Mouse (Mus musculus): ENCODE measurements around the gene Fam163a. TPM values are rescaled to one million over a fixed set of nuclear protein-coding genes. Genes with fewer than 3 reads are reported as not detected.
A peak's percentile ranks its signal among the peaks of the same experiment; 100 is the strongest.

Fam163a gene
- total RNA-seq, 2 experiments from 2014 or later, result 0.10 TPM; not detected in 1

DNA sequence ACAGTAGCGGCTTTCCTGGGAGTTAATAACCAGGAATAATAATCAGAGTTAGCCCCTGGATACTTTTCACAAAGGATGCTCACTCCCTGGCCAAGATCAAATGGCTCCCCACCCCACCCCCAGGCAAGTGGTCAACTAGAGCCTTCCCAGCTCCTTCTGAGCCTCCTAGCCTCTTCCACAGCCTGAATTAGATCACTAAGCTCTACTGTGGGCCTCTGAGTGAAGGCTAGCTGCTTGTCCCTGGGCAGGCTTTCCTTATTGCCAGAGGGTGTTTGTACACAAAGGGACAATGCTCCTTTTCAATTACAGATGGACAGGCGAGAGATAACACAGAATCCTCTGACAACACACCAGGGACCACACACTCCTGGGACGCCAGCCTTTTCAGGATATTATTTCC, 2.2 kb downstream of the Fam163a start:
- DNase-seq (ENCODE audit: low spot score in 2 of 2), result no peak

DNA sequence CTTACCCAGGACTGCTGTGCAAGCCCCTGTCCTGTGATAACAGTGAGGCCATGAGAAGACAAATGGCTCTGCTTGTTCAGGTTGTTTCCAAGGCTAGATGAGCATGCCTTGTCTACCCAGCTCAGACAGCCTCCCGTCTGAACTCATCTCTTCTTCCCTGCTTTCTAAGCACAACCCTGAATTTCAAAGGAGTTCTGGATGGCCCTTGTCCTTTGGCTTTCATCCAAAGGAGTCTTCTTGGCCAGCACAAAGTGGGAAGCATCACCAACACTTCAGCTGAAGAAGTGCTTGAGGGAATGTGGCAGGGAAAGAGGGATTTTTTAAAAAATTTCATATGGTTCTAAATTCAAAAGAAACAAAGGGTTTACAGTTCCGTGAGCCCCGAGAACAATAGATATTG, 3.8 kb downstream of the Fam163a start:
- DNase-seq (ENCODE audit: low spot score in 2 of 2), result no peak

DNA sequence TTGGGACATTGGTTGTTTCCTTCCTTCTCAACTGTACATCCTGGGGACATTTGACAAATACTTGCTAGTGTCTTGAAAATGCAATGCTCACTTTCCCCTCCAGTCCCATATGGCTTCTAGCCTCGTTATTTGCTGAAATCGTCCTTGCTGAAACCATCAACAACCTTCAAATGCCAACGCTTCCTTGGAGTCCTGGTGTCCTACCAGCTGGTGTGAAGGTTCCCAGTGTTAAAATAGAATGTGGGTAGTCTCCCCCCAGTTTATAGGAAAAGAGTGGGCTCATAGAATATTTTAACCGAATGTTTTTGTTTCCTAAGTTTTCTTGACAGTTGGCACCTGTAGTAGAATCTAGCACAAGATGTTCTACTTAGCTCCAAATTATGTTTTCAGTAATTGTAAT, 7.2 kb downstream of the Fam163a start:
- DNase-seq (ENCODE audit: low spot score in 2 of 2), result no peak

DNA sequence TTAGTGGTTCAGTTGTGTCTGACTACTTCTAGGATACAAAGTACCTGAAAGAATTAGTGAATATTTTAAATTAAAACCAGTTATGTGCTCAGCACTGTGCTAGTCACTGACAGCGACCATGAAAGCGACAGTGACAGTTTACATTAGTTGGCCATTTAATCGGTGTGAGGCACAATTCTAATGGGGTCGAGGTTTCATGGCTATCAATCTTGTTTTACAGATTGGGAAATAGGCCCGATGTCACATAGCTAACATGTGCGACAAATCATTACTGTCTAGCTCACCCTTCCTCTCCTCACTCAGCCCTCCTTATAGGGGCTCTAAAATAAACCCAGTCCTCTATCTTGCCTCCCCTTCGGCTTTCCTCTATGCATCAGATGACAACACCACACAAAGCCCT, 11.5 kb downstream of the Fam163a start:
- DNase-seq (ENCODE audit: low spot score in 2 of 2), result no peak

DNA sequence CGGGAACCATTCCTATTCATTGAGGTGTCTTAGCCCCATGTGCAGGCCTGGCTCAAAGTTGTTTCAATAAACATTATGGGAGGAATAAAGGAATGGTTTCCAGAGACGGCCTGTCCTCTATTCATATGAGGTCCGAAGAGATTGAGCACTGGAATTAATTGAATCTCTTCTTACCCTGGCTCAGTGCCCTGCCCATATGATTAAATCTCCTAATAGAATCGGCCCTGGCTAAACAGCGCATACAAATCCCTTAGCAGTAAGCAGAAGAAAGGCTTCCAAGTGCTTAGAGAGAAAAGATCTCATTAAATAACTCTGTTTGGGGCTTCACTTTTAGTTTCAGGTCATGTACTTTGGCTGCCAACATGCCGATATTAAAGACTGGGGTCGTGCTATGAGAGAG, 12.0 kb downstream of the Fam163a start:
- DNase-seq (ENCODE audit: low spot score in 2 of 2), result no peak

DNA sequence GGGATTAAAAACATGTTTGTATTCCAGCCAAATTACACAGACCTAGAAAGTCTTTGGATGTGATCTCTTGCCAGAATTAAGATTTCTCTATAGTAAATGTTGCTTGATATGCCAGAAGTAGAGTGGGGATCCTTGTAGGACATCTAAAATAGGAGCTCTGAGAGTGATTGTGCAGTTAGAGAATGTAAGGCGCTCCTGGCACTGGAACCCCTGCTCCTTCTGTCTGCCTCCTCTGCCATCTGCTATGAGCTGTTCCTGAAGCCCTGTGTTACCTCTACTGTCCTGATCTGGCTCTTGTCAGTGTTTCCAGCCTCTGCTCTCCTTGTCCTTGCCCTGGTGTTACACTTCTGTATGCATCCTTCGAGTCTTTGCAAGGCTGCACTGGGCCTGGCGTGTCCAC, 18.2 kb downstream of the Fam163a start:
- no peak for DNase-seq (ENCODE audit: low spot score in 2 of 2)

DNA sequence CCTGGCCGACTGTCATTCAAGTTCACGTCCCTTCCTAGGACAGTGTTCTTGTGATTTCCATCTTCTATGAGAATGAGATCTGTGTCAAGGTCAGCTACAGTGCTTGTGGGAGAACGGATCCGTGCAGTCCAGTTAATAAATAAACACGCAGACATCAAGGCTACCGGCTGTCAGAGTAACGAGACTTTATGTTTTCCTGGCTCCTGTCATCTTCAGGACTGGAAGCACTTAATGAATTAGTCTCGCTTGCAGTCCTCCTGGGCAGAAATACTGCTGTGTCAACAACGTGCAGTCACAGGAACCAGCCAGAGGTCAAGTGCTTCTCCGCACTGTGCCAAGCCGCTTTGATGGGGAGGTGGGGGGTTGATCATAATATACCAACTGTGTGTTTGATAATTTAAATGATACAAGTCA, 20.7 kb downstream of the Fam163a start:
- DNase-seq (ENCODE audit: low spot score in 2 of 2), result no peak

DNA sequence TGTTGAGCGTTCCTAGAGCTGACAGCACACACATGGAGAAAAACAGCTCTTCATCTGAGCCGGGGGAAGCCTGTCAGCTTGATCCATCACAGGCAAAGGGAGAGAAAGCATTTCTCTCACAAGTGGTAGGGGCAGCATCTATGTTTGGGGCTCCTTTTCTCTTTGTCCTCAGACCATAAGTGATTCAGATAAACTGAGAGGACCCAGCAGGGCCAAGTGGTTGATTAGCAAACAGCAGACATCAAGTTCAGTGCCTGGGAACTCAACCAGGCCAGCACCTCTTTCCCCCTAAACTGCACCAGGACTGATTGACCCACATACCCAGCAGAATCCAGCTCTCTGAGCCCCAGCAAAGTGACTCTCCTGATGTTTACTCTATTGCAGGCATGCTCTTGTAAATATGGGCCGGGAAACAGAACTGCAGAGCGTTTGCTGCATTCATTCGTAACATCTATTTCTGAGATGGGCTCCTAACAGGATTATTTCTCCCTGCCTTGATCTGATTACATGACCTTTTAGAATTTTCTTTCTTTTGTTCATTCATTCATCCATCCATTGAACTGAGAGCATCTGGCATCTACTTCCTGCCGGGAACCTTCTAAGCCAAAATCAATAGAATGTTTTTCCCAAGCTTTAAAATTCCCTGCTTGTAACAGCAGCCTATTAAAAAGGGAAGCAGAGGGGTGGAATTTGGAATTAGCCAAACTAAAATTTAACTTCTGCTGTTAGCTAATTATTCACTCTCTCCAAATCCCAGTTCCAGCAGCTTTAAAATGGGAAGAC, 21.5 kb downstream of the Fam163a start:
- DNase-seq (ENCODE audit: low spot score in 2 of 2), result no peak

DNA sequence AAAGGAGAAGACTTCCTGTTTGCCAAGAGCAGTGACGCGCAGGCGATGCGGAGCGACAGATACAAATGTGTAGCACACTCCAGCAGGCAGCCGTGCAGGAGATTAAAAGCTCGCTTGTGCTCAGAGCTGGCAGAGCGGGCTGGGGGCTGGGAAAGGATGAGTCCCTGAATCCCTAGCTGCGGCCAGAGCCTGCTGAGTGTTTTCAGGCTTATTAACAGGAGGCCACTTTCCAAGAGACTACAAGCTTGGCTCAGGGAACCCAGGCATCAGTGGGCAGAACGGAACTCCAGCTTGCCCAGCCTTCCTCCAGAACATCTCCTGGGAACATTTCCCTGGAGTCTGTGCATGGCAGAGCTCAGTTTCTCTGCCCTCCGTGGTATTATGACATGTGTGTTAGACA, 25.0 kb downstream of the Fam163a start:
- DNase-seq (ENCODE audit: low spot score in 2 of 2), result peak; percentile 20 to 21

DNA sequence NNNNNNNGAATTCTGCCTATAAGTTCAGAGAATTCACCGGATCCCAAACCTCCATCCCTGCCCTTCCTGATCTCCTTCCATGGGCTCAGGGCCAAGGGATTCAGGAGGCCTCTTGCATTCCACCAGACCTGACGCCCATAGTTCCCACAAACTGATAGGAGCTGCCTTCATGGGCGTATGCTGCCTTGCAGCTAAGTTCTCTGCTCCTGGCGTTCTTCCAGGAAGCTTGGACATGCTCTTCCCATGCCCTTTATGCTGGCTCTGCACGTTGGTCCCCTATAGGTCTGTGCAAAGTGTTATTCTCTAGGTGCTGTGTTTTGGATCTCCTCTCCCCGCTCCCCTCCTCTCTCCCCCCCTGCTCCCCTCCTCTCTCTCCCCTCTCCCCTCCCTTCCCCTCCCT, 36.1 kb downstream of the Fam163a start:
- DNase-seq (ENCODE audit: low spot score in 2 of 2), result no peak

DNA sequence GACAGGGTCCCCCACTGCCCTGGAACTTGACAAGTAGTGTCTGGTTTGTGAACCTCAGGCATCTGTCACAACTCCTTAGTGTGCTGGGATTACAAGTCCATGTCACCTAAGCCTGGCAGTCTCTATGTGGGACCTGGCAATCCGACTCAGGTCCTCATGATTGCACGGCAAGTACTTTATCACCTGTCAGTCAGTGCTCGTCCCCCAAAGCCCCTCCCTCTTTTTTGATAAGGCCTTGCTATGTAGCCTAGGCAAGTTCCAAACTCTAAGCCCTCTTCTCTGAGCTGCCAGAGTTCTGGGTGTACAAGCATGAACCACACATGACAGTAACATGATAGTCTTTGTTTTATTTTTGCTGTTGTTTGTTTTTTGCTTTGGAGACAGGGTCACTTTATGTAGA, 88.1 kb downstream of the Fam163a start:
- no peak for DNase-seq (ENCODE audit: low spot score in 2 of 2)

DNA sequence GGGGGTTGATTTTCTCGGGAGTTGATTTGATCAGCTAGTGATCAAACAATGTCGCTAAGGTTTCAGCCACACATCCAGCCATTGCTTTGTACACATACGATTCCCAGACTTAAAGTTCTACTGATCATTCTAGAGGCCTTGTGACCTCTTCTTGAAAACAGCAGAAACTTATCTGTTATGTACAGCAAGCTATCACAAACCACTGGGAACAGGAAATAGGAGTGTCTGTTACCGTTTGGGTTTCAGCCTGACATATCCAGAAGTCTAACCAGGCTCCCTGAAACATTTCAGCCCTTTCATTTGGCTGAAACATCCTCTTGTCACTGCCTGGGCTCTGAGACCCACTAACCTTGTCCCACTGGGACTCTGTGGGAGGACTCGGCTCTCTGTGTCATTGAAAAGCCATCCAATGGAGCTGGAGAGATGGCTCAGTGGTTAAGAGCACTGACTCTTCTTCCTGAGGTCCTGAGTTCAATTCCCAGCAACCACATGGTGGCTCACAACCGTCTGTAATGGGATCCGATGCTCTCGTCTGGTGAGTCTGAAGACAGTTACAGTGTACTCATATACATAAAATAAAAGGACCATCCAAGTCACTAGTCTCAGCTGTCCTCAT, 90.8 kb downstream of the Fam163a start:
- no peak for DNase-seq (ENCODE audit: low spot score in 2 of 2)

DNA sequence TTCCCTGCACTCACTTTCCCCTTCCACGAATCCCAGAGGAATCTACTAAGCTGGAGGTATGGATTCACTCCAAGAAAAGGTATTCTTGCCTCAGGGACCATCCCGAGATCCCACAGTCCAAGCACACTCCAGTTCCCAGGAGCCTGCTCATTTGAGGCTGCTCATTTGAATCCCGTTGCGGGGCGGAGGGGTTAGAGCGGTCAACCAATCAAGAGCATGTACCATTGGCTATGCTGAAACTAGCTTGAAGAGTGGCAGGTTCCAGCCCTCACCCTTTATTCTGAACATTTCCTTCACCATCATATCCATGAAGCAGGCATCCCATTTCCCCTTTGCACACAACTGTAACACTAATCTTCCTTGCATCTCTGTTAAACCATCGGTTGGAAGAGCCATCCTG, 92.7 kb downstream of the Fam163a start:
- no peak for DNase-seq (ENCODE audit: low spot score in 2 of 2)

DNA sequence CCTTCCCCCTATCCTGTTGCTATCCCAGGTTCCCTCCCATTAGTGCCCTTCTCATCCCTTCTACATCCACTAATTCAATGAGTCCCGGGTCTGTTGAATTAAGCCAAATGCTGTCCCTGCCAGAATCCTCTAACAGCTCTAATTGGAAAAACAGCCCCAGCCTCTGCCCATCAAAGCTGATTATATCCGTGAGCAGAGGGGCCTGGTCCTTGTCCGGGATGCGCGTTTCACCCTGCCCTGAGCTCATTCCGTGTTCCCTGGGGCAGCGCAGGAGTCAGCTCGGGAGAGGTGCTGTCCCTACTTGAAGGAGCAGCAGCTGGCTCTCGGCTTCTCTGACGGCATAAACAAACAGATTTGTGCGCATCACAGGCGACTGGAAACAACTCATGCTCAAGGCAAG, 93.1 kb downstream of the Fam163a start:
- DNase-seq (ENCODE audit: low spot score in 2 of 2), result no peak

DNA sequence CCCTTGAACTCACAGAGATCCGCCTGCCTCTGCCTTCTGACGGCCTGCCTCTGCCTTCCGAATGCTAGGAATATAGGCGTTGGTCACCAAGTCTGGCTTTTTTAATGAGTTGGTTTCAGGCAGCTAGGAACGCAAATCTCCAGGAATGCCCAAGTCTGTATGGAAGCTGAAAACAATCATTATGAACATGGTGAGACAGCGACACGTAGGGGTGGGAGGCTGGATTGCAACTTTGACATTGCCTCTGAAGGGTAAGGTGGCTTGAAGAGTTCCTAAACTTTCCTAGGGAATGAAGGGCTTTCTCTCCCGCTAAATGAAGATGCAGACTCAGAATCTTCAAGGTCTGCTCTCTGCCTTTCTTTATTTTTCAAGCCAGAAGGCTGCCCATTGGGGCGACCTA, 93.7 kb downstream of the Fam163a start:
- no peak for DNase-seq (ENCODE audit: low spot score in 2 of 2)

DNA sequence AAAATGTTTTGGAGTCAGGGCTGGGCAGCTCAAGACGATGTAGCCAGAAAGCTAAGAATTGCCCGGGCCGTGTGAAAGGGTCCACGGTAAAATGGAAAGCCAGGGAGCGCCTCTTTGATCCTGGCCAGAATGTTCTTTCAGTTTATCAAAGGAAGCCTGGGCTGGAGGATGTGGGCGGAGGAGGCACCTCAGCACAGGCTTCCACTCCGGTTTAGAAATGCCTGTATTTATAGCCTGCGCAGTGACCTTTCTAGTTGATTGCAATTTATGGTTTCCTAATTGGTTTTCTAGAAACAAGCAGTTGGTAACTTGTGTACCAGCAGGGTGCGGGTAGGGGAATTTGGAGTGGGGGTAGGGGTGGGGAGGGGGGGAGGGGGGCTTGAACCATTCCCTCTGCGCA, 96.4 kb downstream of the Fam163a start:
- no peak for DNase-seq (ENCODE audit: low spot score in 2 of 2)

DNA sequence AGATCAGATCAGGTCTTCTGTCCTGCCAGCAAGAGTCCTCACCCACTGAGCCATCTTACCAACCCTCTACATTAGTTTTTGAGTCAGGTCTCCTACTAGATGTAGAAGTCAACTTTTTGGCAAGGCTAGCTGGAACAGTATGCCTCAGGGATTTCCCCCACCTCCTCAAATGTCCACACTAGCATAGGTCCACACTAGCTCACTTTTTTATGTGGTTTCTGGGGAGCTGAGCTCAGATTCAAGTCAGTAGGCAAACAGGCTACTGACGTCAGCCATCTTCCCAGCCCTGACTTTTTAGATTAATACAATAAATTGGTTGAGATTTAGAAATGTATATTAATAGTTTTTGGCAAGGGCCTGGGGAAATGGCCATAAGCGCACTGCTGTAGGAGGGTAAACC, 97.4 kb downstream of the Fam163a start:
- no peak for DNase-seq (ENCODE audit: low spot score in 2 of 2)

DNA sequence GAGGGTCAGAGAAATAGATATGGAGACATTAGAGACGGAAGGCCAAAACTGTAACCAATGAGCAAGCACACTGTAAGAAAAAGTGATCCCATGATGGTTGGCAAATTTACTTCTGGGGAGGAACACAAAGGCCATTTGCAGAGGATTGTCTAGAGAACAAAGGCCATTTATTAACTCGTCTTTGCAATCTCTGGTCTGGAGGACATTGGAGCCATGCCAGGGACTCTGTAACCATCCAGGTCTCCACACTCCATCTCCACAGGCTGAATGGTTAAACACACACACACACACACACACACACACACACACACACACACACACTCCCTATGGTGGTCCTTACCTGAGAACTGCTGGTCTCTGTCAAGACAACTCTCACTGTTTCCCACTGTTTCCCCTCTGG, 99.4 kb downstream of the Fam163a start:
- DNase-seq (ENCODE audit: low spot score in 2 of 2), result no peak

DNA sequence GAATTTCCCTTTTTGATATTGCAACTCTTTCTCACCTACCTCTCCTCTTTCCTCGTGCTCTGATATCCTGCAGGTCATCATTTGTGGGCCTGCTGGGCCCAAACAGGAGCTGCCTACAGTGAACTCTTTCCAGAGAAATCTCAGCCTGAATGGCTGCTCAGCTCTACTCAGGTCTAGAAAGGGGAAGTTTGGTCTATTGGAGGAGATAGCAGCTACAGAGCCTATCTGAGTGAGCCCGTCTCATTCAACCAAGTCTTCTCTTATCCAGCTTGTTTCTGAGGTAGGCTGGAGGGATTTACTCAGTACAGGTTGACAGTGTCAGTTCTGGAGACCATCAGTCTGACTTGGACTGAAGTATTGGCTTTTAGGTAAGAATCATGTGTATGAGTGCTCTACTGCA, 101.1 kb downstream of the Fam163a start:
- no peak for DNase-seq (ENCODE audit: low spot score in 2 of 2)

DNA sequence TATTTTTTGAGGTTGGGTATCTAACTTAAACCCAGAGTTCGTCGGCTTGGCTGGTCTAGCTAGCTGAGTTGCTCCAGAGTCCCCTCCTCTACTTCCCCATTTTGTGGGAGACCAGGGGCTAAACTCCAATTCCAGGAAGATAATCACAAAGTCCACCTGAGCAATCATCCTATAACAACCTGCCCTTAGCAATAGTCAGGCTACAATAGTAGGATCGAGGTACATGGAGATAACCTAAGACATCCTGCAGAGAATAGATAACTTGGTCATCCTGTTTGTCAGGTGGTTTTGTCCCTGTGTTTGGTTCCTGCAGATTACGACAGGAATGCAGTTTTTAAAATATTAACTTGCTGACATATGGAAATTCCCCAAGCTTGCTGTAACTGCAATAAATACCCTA, 113.0 kb downstream of the Fam163a start:
- DNase-seq (ENCODE audit: low spot score in 2 of 2), result no peak

DNA sequence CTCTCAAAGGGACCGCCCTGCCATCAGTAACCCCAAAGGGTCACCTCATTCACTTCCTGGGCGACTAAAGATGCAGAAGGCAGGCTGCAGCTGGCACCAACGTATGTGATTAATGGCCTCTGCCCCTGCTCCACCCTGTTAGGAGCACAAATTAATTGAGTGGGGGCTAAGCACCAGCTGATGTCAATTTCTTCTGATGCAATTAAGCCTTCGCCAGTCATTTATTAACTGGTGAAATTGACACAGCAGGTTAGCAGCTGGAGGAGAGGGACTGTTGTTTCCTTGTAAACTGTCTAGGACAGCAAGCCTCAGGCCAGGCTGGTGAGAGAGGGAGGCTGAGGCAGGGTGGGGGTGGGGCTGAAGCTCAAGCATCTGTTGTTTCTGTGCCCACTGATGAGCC, 114.8 kb downstream of the Fam163a start:
- no peak for DNase-seq (ENCODE audit: low spot score in 2 of 2)

DNA sequence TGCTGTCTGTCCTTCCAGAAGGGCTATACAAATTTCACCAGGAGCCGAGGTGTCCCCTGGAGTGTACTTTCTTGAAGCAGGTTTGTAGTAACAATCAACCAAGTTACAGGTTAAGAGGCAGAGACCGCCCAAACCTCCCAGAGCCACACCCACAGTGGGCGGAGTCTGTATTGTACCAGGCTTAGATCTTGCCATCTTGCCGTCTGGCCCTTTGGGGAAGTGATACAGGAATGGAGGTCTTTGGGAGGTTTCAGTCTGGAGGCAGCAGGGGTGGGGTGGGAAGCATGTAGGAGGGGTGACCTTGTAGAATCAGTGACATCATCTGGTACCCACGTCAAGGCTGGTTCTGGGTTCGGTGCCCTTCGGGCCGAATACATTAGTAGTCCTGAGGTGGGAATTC, 115.3 kb downstream of the Fam163a start:
- no peak for DNase-seq (ENCODE audit: low spot score in 2 of 2)

DNA sequence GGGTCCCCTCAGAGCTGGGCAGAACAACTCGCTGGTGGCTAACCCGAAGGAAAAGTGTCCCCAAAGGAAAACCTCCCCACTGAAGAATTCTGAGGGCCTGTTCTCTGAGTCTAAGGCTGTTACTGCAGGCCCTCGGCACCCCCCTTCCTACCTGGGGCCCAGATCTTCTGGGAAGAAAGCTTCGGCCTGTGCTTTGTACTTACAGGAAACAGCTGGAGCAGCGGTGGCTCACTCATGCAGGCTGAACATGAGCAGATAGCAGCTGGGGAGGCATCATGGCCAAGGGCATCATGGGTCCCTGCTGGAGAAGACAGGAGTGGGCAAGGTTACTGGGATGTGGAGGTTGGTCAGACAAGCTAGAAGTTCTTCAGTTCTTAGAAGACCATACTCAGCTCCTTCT, 117.2 kb downstream of the Fam163a start:
- no peak for DNase-seq (ENCODE audit: low spot score in 2 of 2)
